Mouse (Mus musculus) liver, embryonic 14.5 days (tissue): ENCODE data around the gene Mettl14. TPM values are rescaled to one million over a fixed set of nuclear protein-coding genes. Genes with fewer than 3 reads are reported as not detected.

ENCODE experiments used
- ATAC-seq: fragments of 200-750 bp; cut with Nextera tagmentation; 2 replicates; pipeline ENCODE4 v1.8.0; 2017; ENCODE audit warnings: moderate number of reproducible peaks, mild to moderate bottlenecking, moderate library complexity; ENCODE audit not compliant: insufficient read depth
- DNase-seq, 3 experiments: peaks; one replicate each; pipeline ENCODE4 v3.0.0-alpha.2; 2012 to 2013; ENCODE audit warnings: low read depth in 3 of 3, low spot score in 3 of 3
- H3K27ac ChIP-seq: fragments of 300-500 bp; sonication (generic); 2 replicates; pipeline ENCODE4 v1.5.1; 2014; ENCODE audit warnings: moderate library complexity, mild to moderate bottlenecking, control low read depth, inconsistent platforms
- H3K27me3 ChIP-seq: fragments of 300-500 bp; sonication (generic); 2 replicates; pipeline ENCODE4 v1.6.1; 2014; ENCODE audit warnings: mild to moderate bottlenecking, low read length, moderate library complexity; ENCODE audit not compliant: control insufficient read depth, insufficient read depth
- H3K36me3 ChIP-seq: fragments of 300-500 bp; sonication (generic); replicated peaks from 2 replicates; pipeline ENCODE4 v1.6.1; 2014; ENCODE audit warnings: low read depth; ENCODE audit not compliant: control insufficient read depth, insufficient read depth
- H3K4me1 ChIP-seq, 2 experiments: fragments of 200-500 bp in 1 of 2; fragments of 300-500 bp in 1 of 2; sonication (generic) in 1 of 2; replicated peaks; 2 replicates each; pipeline ENCODE4 v1.6.1; 2012 to 2014; ENCODE audit warnings: antibody characterized with exemption in 1 of 2, inconsistent platforms in 1 of 2, low read length in 1 of 2; ENCODE audit not compliant: control insufficient read depth in 2 of 2, insufficient read depth in 2 of 2
- H3K4me2 ChIP-seq: fragments of 300-500 bp; sonication (generic); 2 replicates; pipeline ENCODE4 v1.6.1; 2014; ENCODE audit warnings: low read depth, mild to moderate bottlenecking, control low read depth, moderate library complexity
- H3K4me3 ChIP-seq, 2 experiments: fragments of 200-500 bp in 1 of 2; fragments of 300-500 bp in 1 of 2; sonication (generic) in 1 of 2; 2 replicates each; pipeline ENCODE4 v1.5.1; 2012 to 2014; ENCODE audit warnings: low read depth in 2 of 2, low read length in 2 of 2, mild to moderate bottlenecking in 2 of 2, control low read depth in 1 of 2, inconsistent platforms in 1 of 2, moderate library complexity in 1 of 2; ENCODE audit not compliant: insufficient read depth in 1 of 2
- H3K9ac ChIP-seq: fragments of 300-500 bp; sonication (generic); replicated peaks from 2 replicates; pipeline ENCODE4 v1.6.1; 2014; ENCODE audit warnings: mild to moderate bottlenecking, control low read depth, moderate library complexity
- H3K9me3 ChIP-seq: fragments of 300-500 bp; sonication (generic); 2 replicates; pipeline ENCODE4 v1.6.1; 2016; ENCODE audit warnings: low read length, mixed read lengths; ENCODE audit not compliant: control insufficient read depth
- CTCF ChIP-seq: IDR thresholded peaks from 2 replicates; pipeline ENCODE4 v1.5.1; 2016; ENCODE audit warnings: antibody characterized with exemption, low read depth, control low read depth
- EP300 ChIP-seq: IDR thresholded peaks from 2 replicates; pipeline ENCODE4 v1.6.1; 2016; ENCODE audit warnings: antibody characterized with exemption, low read depth
- WGBS: fragments of 180-500 bp; shearing (Covaris S2); extraction: QIAGEN DNeasy Blood & Tissue Kit; methylation state at CpG from one replicate; pipeline ENCODE4 v1.1.7; 2014; ENCODE audit not compliant: insufficient replicate concordance; 5-methylcytosine and 5-hydroxymethylcytosine counted together
- polyA plus RNA-seq, 2 experiments: library from polyadenylated mRNA; depleted of rRNA in 1 of 2; stranded (reverse) in 1 of 2; unstranded in 1 of 2; fragments of >200 nt; fragmentation: Nextera tagmentation in 1 of 2; extraction: Ambion mirVana in 1 of 2; gene quantifications; 2 replicates each; pipeline versions ENCODE4 v1.2.1 to v1.2.3; 2012 to 2014

Gene Mettl14
- polyA plus RNA-seq, 2 experiments = 5.6 to 5.9 TPM

GRCm38 (mm10) chr3:123333055-123333424 lies 52.9 kb downstream of the Mettl14 start:
- H3K9me3 ChIP-seq = no peaks in the 10 kb centered on the region
- no peak overlapping the region for H3K4me3 ChIP-seq
- peak; percentile 13 to 28 (median 24) for DNase-seq
- H3K4me2 ChIP-seq = no peak overlapping the region
- 26% methylated on average over 4 of the region's 4 CpGs for WGBS
- no peak overlapping the region for H3K9ac ChIP-seq
- TF ChIP-seq CTCF = no peak
- TF ChIP-seq EP300 = no peak
- H3K4me1 ChIP-seq = peaks cover 0 to 1% of the 10 kb centered on the region in 2 experiments; a peak in 1 of 4 replicates
- no peaks in the 10 kb centered on the region for H3K27me3 ChIP-seq
- peak; percentile 57 for ATAC-seq
- no peak overlapping the region for H3K27ac ChIP-seq
- H3K36me3 ChIP-seq = no peaks in the 10 kb centered on the region

- no peak for DNase-seq
- no peaks in the 10 kb centered on the region for H3K36me3 ChIP-seq
- H3K27me3 ChIP-seq = no peaks in the 10 kb centered on the region
- no peak for TF ChIP-seq EP300
- TF ChIP-seq CTCF = no peak
- peaks cover 0 to 1% of the 10 kb centered on the region in 2 experiments; a peak in 1 of 4 replicates for H3K4me1 ChIP-seq
- no peak overlapping the region for H3K27ac ChIP-seq
- H3K4me3 ChIP-seq = no peak overlapping the region
- WGBS = 77% methylated on average over 2 of the region's 2 CpGs
- no peak overlapping the region for H3K9ac ChIP-seq
- H3K4me2 ChIP-seq = no peak overlapping the region
- H3K9me3 ChIP-seq = no peaks in the 10 kb centered on the region
- peak; percentile 23; the same call in 1 of the 2 replicates for ATAC-seq
These were observed 53.4 kb downstream of the Mettl14 start for GRCm38 (mm10) chr3:123332330-123333054.

- Histone ChIP-seq H3K4me3 (no peak overlapping the region), H3K9me3 (no peaks in the 10 kb centered on the region), H3K4me2 (no peak overlapping the region), H3K27ac (no peak overlapping the region), H3K4me1 (peaks cover 0 to 1% of the 10 kb centered on the region in 2 experiments; a peak in 1 of 4 replicates), H3K9ac (no peak overlapping the region), H3K27me3 (no peaks in the 10 kb centered on the region), H3K36me3 (no peaks in the 10 kb centered on the region)
- 67% methylated on average over 4 of the region's 4 CpGs for WGBS
- ATAC-seq = no peak
- TF ChIP-seq EP300 = no peak
- TF ChIP-seq CTCF = no peak
- DNase-seq = no peak
These were observed 55.7 kb downstream of the Mettl14 start for GRCm38 (mm10) chr3:123330221-123330620.

- Histone ChIP-seq H3K4me1 (peaks cover 0 to 5% of the 10 kb centered on the region in 2 experiments; a peak in 1 of 4 replicates), H3K9ac (no peak overlapping the region), H3K9me3 (no peaks in the 10 kb centered on the region), H3K36me3 (no peaks in the 10 kb centered on the region), H3K27ac (no peak overlapping the region), H3K4me3 (no peak overlapping the region), H3K27me3 (no peaks in the 10 kb centered on the region), H3K4me2 (no peak overlapping the region)
- DNase-seq (no peak), ATAC-seq (no peak)
- WGBS = 56% methylated on average over 6 of the region's 6 CpGs
- no peak for TF ChIP-seq CTCF
- no peak for TF ChIP-seq EP300
These were observed 56.7 kb downstream of the Mettl14 start for GRCm38 (mm10) chr3:123329251-123329650.

GRCm38 (mm10) chr3:123324326-123324725 lies 61.6 kb downstream of the Mettl14 start:
- no peaks in the 10 kb centered on the region for H3K27me3 ChIP-seq
- peaks cover 0 to 4% of the 10 kb centered on the region in 2 experiments; a peak in 1 of 4 replicates for H3K4me1 ChIP-seq
- H3K9ac ChIP-seq = no peak overlapping the region
- TF ChIP-seq EP300 = no peak
- no peak for TF ChIP-seq CTCF
- no peak for ATAC-seq
- no peaks in the 10 kb centered on the region for H3K9me3 ChIP-seq
- H3K36me3 ChIP-seq = no peaks in the 10 kb centered on the region
- H3K4me2 ChIP-seq = no peak overlapping the region
- no peak overlapping the region for H3K4me3 ChIP-seq
- no peak for DNase-seq
- 47% methylated on average over 4 of the region's 4 CpGs for WGBS
- H3K27ac ChIP-seq = no peak overlapping the region
